Mouse (Mus musculus): ENCODE results near the gene Pde4d.

Gene Pde4d

GRCm38 (mm10) chr13:109068258-109069219, 618.8 kb downstream of the Pde4d start:
- no peak for DNase-seq

- no peak for DNase-seq
These were observed 623.6 kb downstream of the Pde4d start for GRCm38 (mm10) chr13:109073371-109073770.

GRCm38 (mm10) chr13:109074078-109074477, 624.3 kb downstream of the Pde4d start:
- DNase-seq, result no peak

GRCm38 (mm10) chr13:109092654-109093053, 642.9 kb downstream of the Pde4d start:
- DNase-seq, result no peak

GRCm38 (mm10) chr13:109096654-109097053, 646.9 kb downstream of the Pde4d start:
- no peak for DNase-seq

GRCm38 (mm10) chr13:109116004-109116341, 666.2 kb downstream of the Pde4d start:
- DNase-seq, result peak; percentile 66

GRCm38 (mm10) chr13:109116342-109117201, 666.8 kb downstream of the Pde4d start:
- peak; percentile 3 for DNase-seq

- DNase-seq, result no peak
These were observed 667.6 kb downstream of the Pde4d start for GRCm38 (mm10) chr13:109117210-109117791.

GRCm38 (mm10) chr13:109118296-109118800, 668.6 kb downstream of the Pde4d start:
- no peak for DNase-seq

GRCm38 (mm10) chr13:109121867-109122266, 672.1 kb downstream of the Pde4d start:
- no peak for DNase-seq

- no peak for DNase-seq
These were observed 686.7 kb downstream of the Pde4d start for GRCm38 (mm10) chr13:109136405-109136804.

- no peak for DNase-seq
These were observed 709.0 kb downstream of the Pde4d start for GRCm38 (mm10) chr13:109158703-109159102.

GRCm38 (mm10) chr13:109168556-109169334, 719.0 kb downstream of the Pde4d start:
- DNase-seq, result no peak

GRCm38 (mm10) chr13:109169335-109169606, 719.5 kb downstream of the Pde4d start:
- DNase-seq, result no peak

- DNase-seq, result no peak
These were observed 721.9 kb downstream of the Pde4d start for GRCm38 (mm10) chr13:109171688-109172087.

GRCm38 (mm10) chr13:109175281-109175680, 725.5 kb downstream of the Pde4d start:
- no peak for DNase-seq

GRCm38 (mm10) chr13:109175852-109176621, 726.3 kb downstream of the Pde4d start:
- DNase-seq, result no peak

- no peak for DNase-seq
These were observed 731.6 kb downstream of the Pde4d start for GRCm38 (mm10) chr13:109181363-109181762.

- DNase-seq, result no peak
These were observed 740.9 kb downstream of the Pde4d start for GRCm38 (mm10) chr13:109190652-109191051.

- no peak for DNase-seq
These were observed 741.4 kb downstream of the Pde4d start for GRCm38 (mm10) chr13:109191176-109191575.

- DNase-seq, result no peak
These were observed 755.8 kb downstream of the Pde4d start for GRCm38 (mm10) chr13:109205541-109205940.

- no peak for DNase-seq
These were observed 758.9 kb downstream of the Pde4d start for GRCm38 (mm10) chr13:109208607-109209006.
